Mouse (Mus musculus) heart, embryonic 16.5 days (tissue): ENCODE measurements around the gene Slit1. TPM values are rescaled to one million over a fixed set of nuclear protein-coding genes. Genes with fewer than 3 reads are reported as not detected.

ENCODE experiments used
- ATAC-seq: fragments of 200-750 bp; cut with Nextera tagmentation; replicated peaks from 2 replicates; pipeline ENCODE4 v1.8.0; 2017; ENCODE audit warnings: moderate number of reproducible peaks; ENCODE audit not compliant: insufficient read depth, low FRiP score; ENCODE audit errors: extremely low read depth
- H3K27ac ChIP-seq: fragments of 300-500 bp; sonication (generic); 2 replicates; pipeline ENCODE4 v1.5.1; 2014; ENCODE audit warnings: mild to moderate bottlenecking, low read length, control low read depth, moderate library complexity
- H3K27me3 ChIP-seq: fragments of 300-500 bp; sonication (generic); 2 replicates; pipeline ENCODE4 v1.6.1; 2014; ENCODE audit warnings: low read length, mixed read lengths; ENCODE audit not compliant: control insufficient read depth, insufficient read depth
- H3K36me3 ChIP-seq: fragments of 300-500 bp; sonication (generic); 2 replicates; pipeline ENCODE4 v1.6.1; 2014; ENCODE audit not compliant: control insufficient read depth, insufficient read depth
- H3K4me1 ChIP-seq: fragments of 300-500 bp; sonication (generic); 2 replicates; pipeline ENCODE4 v1.6.1; 2014; ENCODE audit warnings: low read length, mixed read lengths; ENCODE audit not compliant: control insufficient read depth, insufficient read depth
- H3K4me2 ChIP-seq: fragments of 300-500 bp; sonication (generic); 2 replicates; pipeline ENCODE4 v1.6.1; 2014; ENCODE audit warnings: low read depth, mild to moderate bottlenecking, control low read depth, low read length
- H3K4me3 ChIP-seq: fragments of 300-500 bp; sonication (generic); 2 replicates; pipeline ENCODE4 v1.5.1; 2014; ENCODE audit warnings: mild to moderate bottlenecking, control low read depth, low read length
- H3K9ac ChIP-seq: fragments of 300-500 bp; sonication (generic); 2 replicates; pipeline ENCODE4 v1.6.1; 2014; ENCODE audit warnings: low read length, control low read depth
- H3K9me3 ChIP-seq: fragments of 300-500 bp; sonication (generic); replicated peaks from 2 replicates; pipeline ENCODE4 v1.6.1; 2016; ENCODE audit warnings: low read length; ENCODE audit not compliant: control insufficient read depth
- WGBS: fragments of 180-500 bp; shearing (Covaris S2); extraction: QIAGEN DNeasy Blood & Tissue Kit; methylation state at CpG from one replicate; pipeline ENCODE4 v1.1.7; 2014; 5-methylcytosine and 5-hydroxymethylcytosine counted together
- polyA plus RNA-seq: library from polyadenylated mRNA; unstranded; fragments of >200 nt; fragmentation: Nextera tagmentation; extraction: Ambion mirVana; gene quantifications from 2 replicates; pipeline ENCODE4 v1.2.1, GENCODE M21; 2015

Gene Slit1
- polyA plus RNA-seq, 1 experiment from 2014 or later = 0.21 TPM

DNA sequence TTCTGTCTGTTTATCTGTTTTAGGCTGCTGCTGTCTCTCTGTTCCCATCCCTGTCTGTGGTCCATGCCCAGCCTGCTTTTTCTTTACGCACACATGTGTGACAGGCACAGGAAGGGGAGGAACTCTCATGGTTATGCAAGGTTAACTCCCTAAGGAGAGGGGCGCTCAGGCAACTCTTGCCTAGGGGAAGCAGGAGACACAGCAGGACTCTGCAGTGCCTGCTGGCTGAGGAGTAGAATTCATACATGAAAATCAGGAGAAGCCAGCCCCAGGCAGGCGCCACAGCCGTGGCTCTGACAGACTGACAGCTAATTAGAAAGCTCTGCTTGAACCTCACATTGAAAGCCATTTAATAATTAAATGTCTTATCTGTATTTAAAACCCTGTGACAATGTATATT, 70.6 kb downstream of the Slit1 start:
- Histone ChIP-seq H3K9ac (no peak overlapping the region), H3K27ac (no peak overlapping the region), H3K4me3 (no peak overlapping the region), H3K36me3 (no peaks in the 10 kb centered on the region), H3K27me3 (peaks cover 18% of the 10 kb centered on the region), H3K4me2 (no peak overlapping the region), H3K9me3 (no peaks in the 10 kb centered on the region), H3K4me1 (no peaks in the 10 kb centered on the region)
- ATAC-seq = no peak
- 49% methylated on average over 4 of the region's 4 CpGs for WGBS

- 61% methylated on average over 7 of the region's 7 CpGs for WGBS
- ATAC-seq = no peak
- Histone ChIP-seq H3K4me3 (no peak overlapping the region), H3K4me2 (no peak overlapping the region), H3K9ac (no peak overlapping the region), H3K9me3 (no peaks in the 10 kb centered on the region), H3K4me1 (no peaks in the 10 kb centered on the region), H3K27ac (no peak overlapping the region), H3K36me3 (no peaks in the 10 kb centered on the region), H3K27me3 (peaks cover 18% of the 10 kb centered on the region)
Observed at GRCm38 (mm10) chr19:41670931-41671330, 72.5 kb downstream of the Slit1 start.

- 39% methylated on average over 5 of the region's 5 CpGs for WGBS
- no peaks in the 10 kb centered on the region for H3K36me3 ChIP-seq
- no peak overlapping the region for H3K27ac ChIP-seq
- no peak overlapping the region for H3K9ac ChIP-seq
- peaks cover 20% of the 10 kb centered on the region for H3K27me3 ChIP-seq
- no peaks in the 10 kb centered on the region for H3K4me1 ChIP-seq
- ATAC-seq = no peak
- no peak overlapping the region for H3K4me2 ChIP-seq
- H3K4me3 ChIP-seq = no peak overlapping the region
- H3K9me3 ChIP-seq = no peaks in the 10 kb centered on the region
Observed at GRCm38 (mm10) chr19:41670473-41670872, 73.0 kb downstream of the Slit1 start.

- WGBS = 34% methylated on average over 12 of the region's 12 CpGs
Observed at GRCm38 (mm10) chr19:41669747-41670342, 73.6 kb downstream of the Slit1 start.

DNA sequence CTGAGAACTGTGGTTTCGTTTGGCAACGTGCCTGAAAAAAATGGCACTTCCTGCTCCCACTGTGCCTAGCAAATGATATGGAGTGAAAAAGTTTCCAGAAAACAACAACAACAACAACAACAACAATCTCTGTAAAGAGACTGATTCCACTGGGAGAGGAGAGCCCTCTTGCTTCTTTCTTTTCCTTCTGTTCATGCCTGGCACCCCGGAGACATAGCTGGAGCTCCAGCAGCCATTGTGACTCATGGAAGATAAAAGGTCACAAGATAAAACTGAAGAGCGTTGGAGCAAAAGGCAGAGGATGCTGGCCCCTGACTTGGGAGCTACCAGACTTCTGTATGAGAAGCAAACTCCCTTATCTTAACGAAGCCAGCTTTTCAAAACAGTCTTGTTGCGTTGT, 75.9 kb downstream of the Slit1 start:
- Histone ChIP-seq H3K27me3 (peaks cover 32% of the 10 kb centered on the region), H3K9ac (no peak overlapping the region), H3K4me3 (no peak overlapping the region), H3K9me3 (no peaks in the 10 kb centered on the region), H3K27ac (no peak overlapping the region), H3K36me3 (no peaks in the 10 kb centered on the region), H3K4me1 (no peaks in the 10 kb centered on the region), H3K4me2 (no peak overlapping the region)
- ATAC-seq = no peak
- WGBS = 11% methylated on average over 6 of the region's 6 CpGs

More at GRCm38 (mm10) chr19:41669747-41670342, 73.6 kb downstream of the Slit1 start:
- Histone ChIP-seq H3K4me1 (no peaks in the 10 kb centered on the region), H3K9ac (no peak overlapping the region), H3K27me3 (peaks cover 19% of the 10 kb centered on the region), H3K27ac (no peak overlapping the region), H3K9me3 (no peaks in the 10 kb centered on the region), H3K4me3 (no peak overlapping the region), H3K4me2 (no peak overlapping the region), H3K36me3 (no peaks in the 10 kb centered on the region)
- ATAC-seq = no peak

GRCm38 (mm10) chr19:41665941-41666340, 77.5 kb downstream of the Slit1 start:
- ATAC-seq = no peak

GRCm38 (mm10) chr19:41663506-41664242, 79.8 kb downstream of the Slit1 start:
- no peak for ATAC-seq
- Histone ChIP-seq H3K4me2 (no peak overlapping the region), H3K4me3 (no peak overlapping the region), H3K9ac (no peak overlapping the region), H3K27ac (no peak overlapping the region), H3K36me3 (no peaks in the 10 kb centered on the region), H3K4me1 (no peaks in the 10 kb centered on the region), H3K27me3 (peaks cover 43% of the 10 kb centered on the region), H3K9me3 (no peaks in the 10 kb centered on the region)
- 11% methylated on average over 13 of the region's 13 CpGs for WGBS

More at GRCm38 (mm10) chr19:41665941-41666340, 77.5 kb downstream of the Slit1 start:
- H3K9me3 ChIP-seq = no peaks in the 10 kb centered on the region
- H3K4me2 ChIP-seq = no peak overlapping the region
- H3K4me3 ChIP-seq = no peak overlapping the region
- H3K36me3 ChIP-seq = no peaks in the 10 kb centered on the region
- WGBS = 48% methylated on average over 4 of the region's 4 CpGs
- H3K4me1 ChIP-seq = no peaks in the 10 kb centered on the region
- H3K27me3 ChIP-seq = peaks cover 38% of the 10 kb centered on the region
- no peak overlapping the region for H3K9ac ChIP-seq
- H3K27ac ChIP-seq = no peak overlapping the region

GRCm38 (mm10) chr19:41661466-41661865, 82.0 kb downstream of the Slit1 start:
- no peak for ATAC-seq
- Histone ChIP-seq H3K27ac (no peak overlapping the region), H3K9ac (no peak overlapping the region), H3K9me3 (no peaks in the 10 kb centered on the region), H3K27me3 (peaks cover 56% of the 10 kb centered on the region), H3K4me1 (no peaks in the 10 kb centered on the region), H3K4me3 (no peak overlapping the region), H3K36me3 (no peaks in the 10 kb centered on the region), H3K4me2 (no peak overlapping the region)
- WGBS = 85% methylated on average over 13 of the region's 13 CpGs

DNA sequence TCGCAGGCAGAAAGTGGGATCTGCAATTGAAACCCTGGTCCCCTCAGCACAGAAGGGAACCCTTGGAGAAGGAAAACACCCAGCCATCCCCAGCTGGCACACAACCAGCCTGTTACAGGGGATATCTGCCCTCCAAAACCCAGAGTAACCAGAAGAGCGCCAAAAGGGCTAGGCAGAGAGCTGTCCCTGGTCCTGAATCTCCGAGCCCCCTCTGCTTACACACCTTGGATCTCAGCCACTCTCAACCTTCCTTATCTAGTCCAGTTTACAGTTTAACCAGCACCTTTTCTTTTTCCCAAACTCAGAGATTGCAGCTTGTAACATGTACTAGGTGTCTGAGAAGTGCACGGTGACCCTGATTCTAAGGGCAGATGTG, 82.5 kb downstream of the Slit1 start:
- H3K27ac ChIP-seq = no peak overlapping the region
- no peak overlapping the region for H3K4me2 ChIP-seq
- H3K4me3 ChIP-seq = no peak overlapping the region
- H3K36me3 ChIP-seq = no peaks in the 10 kb centered on the region
- 17% methylated on average over 4 of the region's 4 CpGs for WGBS
- no peak overlapping the region for H3K9ac ChIP-seq
- peaks cover 55% of the 10 kb centered on the region for H3K27me3 ChIP-seq
- ATAC-seq = no peak
- H3K4me1 ChIP-seq = no peaks in the 10 kb centered on the region
- H3K9me3 ChIP-seq = no peaks in the 10 kb centered on the region
